Mouse (Mus musculus) retina, embryonic 14.5 days (tissue): ENCODE data around the gene Il4ra.

Experiments used
- DNase-seq: peaks from one replicate; pipeline ENCODE4 v3.0.0-alpha.2; 2015; ENCODE audit warnings: low spot score

Il4ra gene

GRCm38 (mm10) chr7:125573849-125574248 lies 21.9 kb downstream of the Il4ra start:
- DNase-seq, result no peak

DNA sequence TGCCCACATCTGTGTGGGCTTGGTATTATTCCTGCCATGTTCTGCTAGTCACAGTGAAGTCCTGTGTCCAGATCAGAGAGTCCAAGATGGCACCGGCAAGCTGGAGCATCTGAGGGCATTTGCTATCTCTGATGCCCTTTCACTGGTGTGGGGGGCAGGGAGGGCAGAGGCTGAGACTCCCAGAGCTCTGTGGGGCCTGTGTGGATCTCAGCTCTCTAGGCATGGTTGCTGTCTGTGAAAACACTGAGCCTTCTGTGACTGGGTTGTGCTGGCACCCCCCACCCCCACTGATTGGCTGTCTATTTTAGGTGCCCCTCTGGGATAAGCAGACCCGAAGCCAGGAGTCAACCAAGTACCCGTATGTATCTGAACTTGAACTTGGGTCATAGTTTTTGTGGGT lies 22.9 kb downstream of the Il4ra start:
- DNase-seq, result no peak

GRCm38 (mm10) chr7:125575738-125576540 lies 24.0 kb downstream of the Il4ra start:
- DNase-seq, result no peak

- DNase-seq, result no peak
Measured at GRCm38 (mm10) chr7:125576982-125577381, 25.1 kb downstream of the Il4ra start.

- DNase-seq, result no peak
Measured at GRCm38 (mm10) chr7:125577486-125578088, 25.7 kb downstream of the Il4ra start.

GRCm38 (mm10) chr7:125578106-125578505 lies 26.2 kb downstream of the Il4ra start:
- no peak for DNase-seq

DNA sequence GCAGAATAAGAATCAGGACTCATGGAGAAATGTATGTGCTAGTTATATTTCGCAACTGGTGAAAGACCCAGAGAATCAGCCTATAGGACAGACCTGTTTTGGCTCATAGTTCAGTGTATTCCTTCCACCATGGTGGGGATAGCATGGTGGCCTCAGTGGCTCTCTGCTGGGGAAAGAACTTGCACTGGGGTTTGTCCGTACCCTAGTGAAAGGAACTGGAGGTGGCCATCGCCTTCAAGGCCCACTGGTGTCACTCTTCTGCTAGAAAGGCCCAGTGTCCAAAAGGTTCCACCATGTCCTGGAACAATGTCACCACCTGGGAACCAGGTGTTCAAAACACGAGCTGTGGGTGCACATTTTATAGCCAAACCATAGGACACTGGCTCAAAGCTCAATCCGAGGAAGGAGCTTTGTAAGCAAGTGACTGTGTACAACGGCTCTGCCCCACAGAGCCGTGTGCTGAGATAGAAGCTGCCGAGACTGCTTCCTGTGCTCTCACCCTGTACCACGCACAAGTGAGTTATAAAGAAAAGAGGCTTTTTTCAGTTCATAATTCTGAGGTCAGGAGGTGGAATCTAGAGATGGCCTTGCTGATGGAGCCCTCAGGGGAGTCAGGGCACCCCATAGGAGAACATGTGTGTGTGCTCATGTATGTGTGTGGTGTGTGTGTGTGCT lies 27.8 kb downstream of the Il4ra start:
- no peak for DNase-seq

DNA sequence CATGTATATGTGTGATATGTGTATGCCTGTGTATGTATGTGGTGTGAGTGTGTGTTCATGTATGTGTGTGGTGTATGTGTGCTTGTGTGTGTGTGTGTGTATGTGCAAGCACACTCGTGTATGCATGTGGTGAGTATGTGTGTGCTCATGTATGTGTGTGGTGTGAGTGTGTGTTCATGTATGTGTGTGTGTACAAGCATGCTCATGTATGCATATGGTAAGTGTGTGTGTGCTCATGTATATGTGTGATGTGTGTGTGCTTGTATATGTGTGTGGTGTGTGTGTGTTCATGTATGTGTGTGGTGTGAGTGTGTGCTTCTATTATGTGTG lies 28.3 kb downstream of the Il4ra start:
- DNase-seq, result no peak

- DNase-seq, result no peak
Measured at GRCm38 (mm10) chr7:125580625-125581316, 28.9 kb downstream of the Il4ra start.

DNA sequence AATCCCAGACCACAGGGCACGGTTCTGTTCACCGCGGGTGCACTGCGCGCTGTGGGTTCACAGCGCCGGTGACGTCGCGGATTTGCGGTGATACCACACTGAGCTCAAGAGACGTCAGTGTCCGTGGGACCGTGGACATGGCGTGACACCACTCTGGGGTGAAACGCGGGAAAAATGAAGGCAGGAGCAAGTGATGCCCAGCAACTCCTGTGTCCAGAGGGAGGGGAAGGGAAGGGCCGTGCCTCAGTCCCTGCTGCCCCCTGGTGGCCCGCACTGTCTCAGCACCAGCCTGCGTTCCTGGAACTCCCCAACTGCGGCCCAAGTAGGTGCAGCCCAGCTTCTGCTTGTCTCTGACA lies 29.4 kb downstream of the Il4ra start:
- peak; percentile 93 for DNase-seq

- DNase-seq, result no peak
Measured at GRCm38 (mm10) chr7:125583325-125584004, 31.5 kb downstream of the Il4ra start.

DNA sequence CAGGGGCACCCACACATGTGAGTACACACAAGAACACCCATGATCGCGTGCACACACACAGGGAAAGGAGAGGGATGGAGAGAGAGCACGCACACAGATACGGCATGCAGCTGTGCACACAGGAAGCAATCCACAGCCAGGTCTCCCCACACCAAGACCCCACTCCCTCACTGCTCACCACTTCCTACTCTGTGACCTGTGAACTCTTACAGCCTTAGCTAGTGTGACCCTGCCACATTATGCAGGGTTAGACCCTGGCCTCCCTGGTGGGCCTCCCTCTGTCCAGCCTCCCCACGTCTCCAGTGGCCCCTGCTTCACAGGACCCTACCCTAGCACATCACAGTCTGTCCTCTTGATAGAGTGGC lies 32.1 kb downstream of the Il4ra start:
- DNase-seq, result no peak

GRCm38 (mm10) chr7:125586355-125586754 lies 34.4 kb downstream of the Il4ra start:
- DNase-seq, result no peak

DNA sequence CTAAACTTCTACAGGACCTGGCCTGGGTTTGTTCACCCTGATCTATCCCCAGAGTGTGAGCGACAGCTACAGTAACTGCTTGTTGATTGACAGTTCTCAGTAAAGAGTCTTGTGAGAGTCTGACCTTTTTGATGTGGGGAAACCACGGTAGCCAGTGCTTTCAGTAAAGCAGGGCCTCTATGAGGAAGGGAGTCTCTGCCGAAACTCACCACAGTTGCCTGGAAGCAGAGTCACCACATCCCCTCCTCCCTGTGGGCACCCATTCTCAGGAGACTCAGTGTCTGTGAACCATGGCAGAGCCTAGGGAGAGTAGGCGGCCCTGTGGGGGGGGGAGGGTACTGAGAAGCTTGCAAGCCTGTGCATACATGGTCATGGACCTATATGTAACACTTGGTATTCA lies 36.8 kb downstream of the Il4ra start:
- DNase-seq, result no peak

DNA sequence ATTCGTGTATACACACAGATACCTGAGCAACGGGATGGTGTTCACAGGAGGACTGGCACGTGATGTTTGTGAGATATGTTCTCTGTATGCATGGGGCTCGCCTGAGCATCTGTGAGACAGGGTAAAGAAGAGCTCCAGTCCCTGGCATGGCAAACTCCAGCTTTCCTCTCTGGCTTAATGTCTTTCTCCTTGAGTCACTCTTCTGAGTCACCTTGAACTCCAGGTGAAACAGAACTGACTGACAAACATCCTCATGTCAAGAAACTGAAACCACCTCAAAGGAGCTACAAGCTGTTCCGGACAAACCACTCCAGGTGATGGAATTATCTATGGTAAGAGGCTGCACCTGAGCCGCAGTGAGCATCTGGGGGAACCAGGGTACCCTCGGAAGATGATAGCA lies 38.0 kb downstream of the Il4ra start:
- DNase-seq, result no peak

GRCm38 (mm10) chr7:125593831-125594230 lies 41.9 kb downstream of the Il4ra start:
- DNase-seq, result no peak

- no peak for DNase-seq
Measured at GRCm38 (mm10) chr7:125596406-125596805, 44.5 kb downstream of the Il4ra start.

DNA sequence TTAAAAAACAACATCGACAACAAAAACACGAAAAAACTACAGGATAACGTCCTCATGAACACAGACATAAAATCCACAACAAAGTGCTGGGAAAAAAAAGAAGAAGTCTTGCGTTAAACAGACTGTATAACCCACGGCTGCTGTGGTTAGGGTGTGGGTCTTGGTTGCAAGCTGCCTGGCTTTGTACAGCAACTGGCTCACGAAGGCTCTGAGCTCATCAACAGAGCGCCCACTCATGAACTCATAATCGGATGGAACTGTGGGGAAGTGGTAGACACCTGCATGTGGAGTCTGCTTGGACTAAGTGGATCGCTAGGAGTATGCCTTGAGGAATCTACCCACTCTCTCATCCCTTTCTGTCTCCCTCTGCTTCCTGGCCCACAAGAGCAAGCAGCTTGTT lies 45.2 kb downstream of the Il4ra start:
- no peak for DNase-seq

DNA sequence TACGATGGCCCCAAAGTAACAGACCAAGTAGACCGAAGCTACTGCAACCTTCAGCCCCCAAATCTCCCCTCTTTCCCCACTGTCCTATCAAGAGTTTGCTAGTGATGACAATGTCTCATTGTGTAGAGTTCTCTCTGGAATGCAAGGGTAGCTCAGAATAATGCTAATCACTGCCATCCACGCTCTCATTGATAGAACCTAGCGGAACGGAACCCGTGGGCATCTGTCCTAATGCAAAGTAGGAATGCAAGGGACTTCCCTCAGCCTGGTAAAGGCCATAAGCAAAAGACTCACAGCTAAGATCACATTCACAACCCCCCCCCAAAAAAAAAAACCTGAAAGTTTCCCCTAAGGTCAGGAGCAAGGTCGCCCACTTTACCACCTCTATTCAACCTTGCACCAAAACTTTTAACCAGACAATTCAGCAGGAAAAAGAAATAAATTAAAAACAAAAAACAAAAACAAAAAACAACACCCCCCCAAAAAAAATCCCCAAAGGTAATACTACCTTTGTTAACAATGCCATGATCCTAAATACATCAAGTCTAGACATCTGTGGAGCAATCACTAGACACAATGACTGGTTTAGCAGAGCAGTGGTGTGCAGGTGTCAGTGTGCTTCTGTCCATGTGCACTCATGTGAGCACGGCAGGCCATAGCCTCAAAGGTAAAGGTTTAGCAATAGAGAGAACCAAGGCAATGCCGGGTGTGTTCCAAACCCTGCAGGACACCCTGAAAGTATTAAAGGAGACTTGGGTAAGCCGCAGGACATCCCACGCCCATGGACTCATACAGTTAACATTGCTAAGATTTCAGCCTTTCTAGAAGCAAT lies 45.8 kb downstream of the Il4ra start:
- peak; percentile 9 for DNase-seq

- no peak for DNase-seq
Measured at GRCm38 (mm10) chr7:125599373-125599973, 47.6 kb downstream of the Il4ra start.

DNA sequence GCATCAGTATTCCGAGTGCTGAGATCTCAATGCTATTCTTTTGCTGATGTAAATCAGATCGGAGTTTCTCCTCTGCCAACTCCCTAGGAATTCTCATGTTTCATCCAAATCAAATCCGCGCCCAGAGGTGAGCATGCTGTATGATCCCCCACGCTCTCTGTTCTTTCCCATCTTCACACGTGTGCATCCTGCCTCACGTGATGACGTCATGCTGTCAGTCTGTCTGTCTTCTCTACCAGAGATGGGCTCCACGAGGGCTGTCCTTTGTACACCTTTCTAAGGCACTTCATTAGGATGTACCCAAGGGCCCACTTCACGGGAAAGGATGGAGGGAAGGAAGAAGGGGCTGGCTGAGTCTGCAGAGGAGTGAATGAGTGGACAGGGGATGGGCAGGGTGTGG lies 48.2 kb downstream of the Il4ra start:
- no peak for DNase-seq
